Mouse (Mus musculus): Measurements from ENCODE around the gene Rarg. TPM values are rescaled to one million over a fixed set of nuclear protein-coding genes. Genes with fewer than 3 reads are reported as not detected.

Gene Rarg
- total and polyA plus RNA-seq, 3 experiments: 0.39 to 5.8 TPM; not detected in 1

DNA sequence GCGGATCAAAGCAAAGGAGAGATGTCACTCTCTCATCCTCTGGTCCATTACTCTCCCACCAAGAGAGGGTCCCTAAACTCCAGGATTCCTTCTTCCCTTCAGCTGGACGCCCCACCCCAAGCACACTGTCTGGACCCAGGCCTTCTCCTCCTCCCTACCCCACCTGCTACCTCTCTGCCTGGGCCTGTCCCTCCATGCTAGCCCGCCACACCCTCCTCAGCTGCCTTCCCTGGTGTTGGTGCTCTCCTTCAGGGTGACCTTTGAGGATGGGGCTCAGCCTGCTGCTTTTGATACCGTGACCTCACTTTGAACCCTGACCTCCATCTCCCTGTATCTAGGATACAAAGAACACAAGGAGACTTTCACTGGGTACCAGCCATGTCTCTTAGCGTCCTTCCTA is 6.8 kb downstream of the Rarg start:
- H3K4me1 ChIP-seq (ENCODE audit: control insufficient read depth in 1 of 2, insufficient read depth in 2 of 2, low read length in 2 of 2): peaks cover 2 to 7% of the 10 kb centered on the region in 2 experiments
- no peaks in the 10 kb centered on the region for H3K9me3 ChIP-seq (replicated peaks; ENCODE audit: insufficient read depth, low read length)
- H3K4me3 ChIP-seq (ENCODE audit: control insufficient read depth in 1 of 2, insufficient read depth in 1 of 2, low read depth in 2 of 2, low read length in 2 of 2): no peak overlapping the region
- H3K79me2 ChIP-seq (ENCODE audit: control insufficient read depth, insufficient read depth, low read length, poor library complexity): no peaks in the 10 kb centered on the region; the same call in 1 of the 2 replicates
- TF ChIP-seq UBTF (IDR thresholded peaks at IDR 0.05; ENCODE audit: borderline replicate concordance, insufficient read depth, low read depth, low read length): no peak
- no peak for TF ChIP-seq CHD1 (IDR thresholded peaks at IDR 0.05; ENCODE audit: low read depth, low read length)
- TF ChIP-seq SMC3 (IDR thresholded peaks at IDR 0.05; ENCODE audit: low read depth, low read length): no peak
- TF ChIP-seq E2F4 (IDR thresholded peaks at IDR 0.05; ENCODE audit: borderline replicate concordance, low read depth, low read length): no peak
- no peak for TF ChIP-seq KAT2A (conservative IDR thresholded peaks at IDR 0.05; ENCODE audit: low read depth, low read length)
- no peak for TF ChIP-seq RCOR1 (IDR thresholded peaks at IDR 0.05; ENCODE audit: low read depth, low read length)
- no peak for TF ChIP-seq MAFK (IDR thresholded peaks at IDR 0.05; ENCODE audit: borderline replicate concordance, low read depth, low read length)
- no peak for TF ChIP-seq RAD21 (IDR thresholded peaks at IDR 0.05; ENCODE audit: low read depth, low read length)
- no peak for TF ChIP-seq CTCF (IDR thresholded peaks at IDR 0.05 in 2 of 3, conservative IDR thresholded peaks at IDR 0.05 in 1 of 3; ENCODE audit: control insufficient read depth in 1 of 3, insufficient read depth in 1 of 3, low read depth in 2 of 3, low read length in 3 of 3, poor library complexity in 1 of 3, severe bottlenecking in 1 of 3)
- no peak for TF ChIP-seq TBP (IDR thresholded peaks at IDR 0.05; ENCODE audit: low read depth, low read length)
- no peak overlapping the region for H3K9ac ChIP-seq (ENCODE audit: control insufficient read depth, low read depth, low read length, poor library complexity, severe bottlenecking)
- no peak overlapping the region for H3K27ac ChIP-seq (ENCODE audit: control insufficient read depth, low read depth, low read length)
- DNase-seq (ENCODE audit: low read depth, low spot score): no peak
- peaks cover 37 to 51% of the 10 kb centered on the region in 2 experiments for H3K27me3 ChIP-seq (ENCODE audit: control insufficient read depth in 1 of 2, insufficient read depth in 2 of 2, low read length in 2 of 2)
- no peaks in the 10 kb centered on the region for H3K36me3 ChIP-seq (ENCODE audit: control insufficient read depth in 1 of 2, insufficient read depth in 2 of 2, low read length in 2 of 2)

DNA sequence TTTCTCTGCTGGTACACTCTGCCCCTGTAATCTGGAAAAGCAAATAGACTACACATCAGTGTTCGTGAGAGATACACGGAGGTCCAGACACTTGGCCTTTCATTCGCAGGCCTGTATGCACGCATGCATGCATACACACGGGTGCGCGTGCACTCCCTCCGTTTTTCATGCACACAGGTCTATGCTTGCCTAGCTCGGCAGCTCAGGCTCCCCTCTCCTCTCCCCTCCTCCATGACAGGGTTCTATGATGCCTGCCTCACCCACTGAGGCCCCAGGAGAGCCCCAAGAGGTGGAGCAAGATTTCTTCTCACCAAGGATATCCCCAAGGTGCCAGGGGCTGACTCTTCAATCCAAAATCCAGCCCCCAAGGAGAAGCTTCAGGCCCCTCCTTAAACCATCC is 7.3 kb downstream of the Rarg start:
- TF ChIP-seq MEF2A (IDR thresholded peaks at IDR 0.05; ENCODE audit: extremely low read depth, insufficient replicate concordance, low read depth, low read length, poor library complexity, severe bottlenecking): no peak
- TF ChIP-seq JUND (IDR thresholded peaks at IDR 0.05; ENCODE audit: low read depth, low read length): no peak
- TF ChIP-seq ETS1 (IDR thresholded peaks at IDR 0.05; ENCODE audit: low read depth, low read length): no peak
- TF ChIP-seq NRF1 (IDR thresholded peaks at IDR 0.05; ENCODE audit: insufficient read depth, low read depth, low read length, poor library complexity, severe bottlenecking): no peak
- TF ChIP-seq HCFC1 (IDR thresholded peaks at IDR 0.05; ENCODE audit: low read depth, low read length): no peak
- TF ChIP-seq ZMIZ1 (IDR thresholded peaks at IDR 0.05; ENCODE audit: low read depth, low read length): no peak
- TF ChIP-seq MAZ (IDR thresholded peaks at IDR 0.05; ENCODE audit: low read depth, low read length): no peak
- TF ChIP-seq ZNF384 (IDR thresholded peaks at IDR 0.05; ENCODE audit: low read depth, low read length): no peak
- no peak for TF ChIP-seq E2F4 (IDR thresholded peaks at IDR 0.05; ENCODE audit: borderline replicate concordance, low read depth, low read length)
- TF ChIP-seq EP300 (IDR thresholded peaks at IDR 0.05; ENCODE audit: low read depth in 1 of 2, low read length in 2 of 2): no peak
- no peak for TF ChIP-seq NELFE (IDR thresholded peaks at IDR 0.05; ENCODE audit: low read depth, low read length)
- TF ChIP-seq TAL1 (IDR thresholded peaks at IDR 0.05; ENCODE audit: low read length): no peak
- no peak for TF ChIP-seq SMC3 (IDR thresholded peaks at IDR 0.05; ENCODE audit: low read depth, low read length)
- Histone ChIP-seq H3K79me2 (ENCODE audit: control insufficient read depth, insufficient read depth, low read length, poor library complexity) (no peaks in the 10 kb centered on the region; the same call in 1 of the 2 replicates), H3K4me3 (ENCODE audit: control insufficient read depth in 1 of 2, insufficient read depth in 1 of 2, low read depth in 2 of 2, low read length in 2 of 2) (no peak overlapping the region), H3K9ac (ENCODE audit: control insufficient read depth, low read depth, low read length, poor library complexity, severe bottlenecking) (no peak overlapping the region), H3K27me3 (ENCODE audit: control insufficient read depth in 1 of 2, insufficient read depth in 2 of 2, low read length in 2 of 2) (peaks cover 36 to 50% of the 10 kb centered on the region in 2 experiments), H3K36me3 (ENCODE audit: control insufficient read depth in 1 of 2, insufficient read depth in 2 of 2, low read length in 2 of 2) (no peaks in the 10 kb centered on the region), H3K4me1 (ENCODE audit: control insufficient read depth in 1 of 2, insufficient read depth in 2 of 2, low read length in 2 of 2) (peaks cover 5 to 12% of the 10 kb centered on the region in 2 experiments), H3K27ac (ENCODE audit: control insufficient read depth, low read depth, low read length) (no peak overlapping the region), H3K9me3 (replicated peaks; ENCODE audit: insufficient read depth, low read length) (no peaks in the 10 kb centered on the region)
- no peak for DNase-seq (ENCODE audit: low read depth, low spot score)

Measured in MEL (cell line).